Mouse (Mus musculus) ES-E14 (cell line): ENCODE data around the gene Bach2. TPM values are rescaled to one million over a fixed set of nuclear protein-coding genes. Genes with fewer than 3 reads are reported as not detected.

ENCODE experiments used
- DNase-seq: peaks from one replicate; pipeline ENCODE4 v3.0.0-alpha.2; 2013; ENCODE audit warnings: low read depth, low spot score
- H3K27ac ChIP-seq: 2 replicates; pipeline ENCODE4 v1.5.1; 2012; ENCODE audit warnings: low read depth, mild to moderate bottlenecking, low read length, moderate library complexity, mixed read lengths; ENCODE audit not compliant: poor library complexity, insufficient read depth, severe bottlenecking
- H3K36me3 ChIP-seq: 2 replicates; pipeline ENCODE4 v1.6.1; 2012; ENCODE audit warnings: mild to moderate bottlenecking, low read length, moderate library complexity, mixed read lengths; ENCODE audit not compliant: control insufficient read depth, poor library complexity, insufficient read depth, severe bottlenecking
- H3K4me1 ChIP-seq, 2 experiments: fragments of 150-350 bp in 1 of 2; sonication (generic) in 1 of 2; 2 replicates each; pipeline ENCODE4 v1.6.1; 2012; ENCODE audit warnings: low read length in 2 of 2, mild to moderate bottlenecking in 1 of 2, mixed read lengths in 1 of 2; ENCODE audit not compliant: control insufficient read depth in 2 of 2, insufficient read depth in 2 of 2, poor library complexity in 1 of 2
- H3K4me3 ChIP-seq, 2 experiments: fragments of 150-350 bp in 1 of 2; sonication (generic) in 1 of 2; 2 replicates each; pipeline ENCODE4 v1.5.1; 2012; ENCODE audit warnings: low read length in 2 of 2, low read depth in 1 of 2, mild to moderate bottlenecking in 1 of 2, mixed read lengths in 1 of 2; ENCODE audit not compliant: insufficient read depth in 1 of 2, poor library complexity in 1 of 2, severe bottlenecking in 1 of 2
- H3K9ac ChIP-seq: 2 replicates; pipeline ENCODE4 v1.6.1; 2012; ENCODE audit warnings: low read depth, mild to moderate bottlenecking, low read length, mixed read lengths; ENCODE audit not compliant: poor library complexity, insufficient read depth, severe bottlenecking
- H3K9me3 ChIP-seq: fragments of 150-350 bp; sonication (generic); 2 replicates; pipeline ENCODE4 v1.6.1; 2012; ENCODE audit warnings: low read depth, mild to moderate bottlenecking, low read length; ENCODE audit not compliant: control insufficient read depth, insufficient read depth
- CHD2 ChIP-seq: IDR thresholded peaks from 2 replicates; pipeline ENCODE4 v1.6.1; 2014; ENCODE audit warnings: mild to moderate bottlenecking, low read depth, low read length, inconsistent platforms
- HCFC1 ChIP-seq: IDR thresholded peaks from 2 replicates; pipeline ENCODE4 v1.6.1; 2012; ENCODE audit warnings: low read length, inconsistent platforms, borderline replicate concordance; ENCODE audit not compliant: insufficient read depth
- MAFK ChIP-seq: IDR thresholded peaks from 2 replicates; pipeline ENCODE4 v1.6.1; 2014; ENCODE audit warnings: mild to moderate bottlenecking, low read depth, low read length, inconsistent platforms; ENCODE audit not compliant: insufficient read depth
- ZC3H11A ChIP-seq: IDR thresholded peaks from 2 replicates; pipeline ENCODE4 v1.6.1; 2012; ENCODE audit warnings: low read depth, mild to moderate bottlenecking, inconsistent platforms, low read length, borderline replicate concordance
- ZNF384 ChIP-seq: IDR thresholded peaks from 2 replicates; pipeline ENCODE4 v1.6.1; 2012; ENCODE audit warnings: low read depth, low read length, inconsistent platforms
- in situ Hi-C, 2 experiments: fragments of 600-800 bp; cut with MboI; formaldehyde crosslinking; loops; one replicate each; pipeline ENCODE4 v1.15.1; 2025; ENCODE audit warnings: low sequenced_read_pairs in 2 of 2, inconsistent platforms in 1 of 2; ENCODE audit not compliant: unreplicated experiment in 2 of 2
- total RNA-seq: library from RNA; depleted of rRNA; stranded (reverse); fragments of 300-350 nt; gene quantifications from 2 replicates; pipeline ENCODE4 v1.2.3, GENCODE M21; 2012

Bach2 gene
- total RNA-seq, 1 experiment, result 3.3 TPM

DNA sequence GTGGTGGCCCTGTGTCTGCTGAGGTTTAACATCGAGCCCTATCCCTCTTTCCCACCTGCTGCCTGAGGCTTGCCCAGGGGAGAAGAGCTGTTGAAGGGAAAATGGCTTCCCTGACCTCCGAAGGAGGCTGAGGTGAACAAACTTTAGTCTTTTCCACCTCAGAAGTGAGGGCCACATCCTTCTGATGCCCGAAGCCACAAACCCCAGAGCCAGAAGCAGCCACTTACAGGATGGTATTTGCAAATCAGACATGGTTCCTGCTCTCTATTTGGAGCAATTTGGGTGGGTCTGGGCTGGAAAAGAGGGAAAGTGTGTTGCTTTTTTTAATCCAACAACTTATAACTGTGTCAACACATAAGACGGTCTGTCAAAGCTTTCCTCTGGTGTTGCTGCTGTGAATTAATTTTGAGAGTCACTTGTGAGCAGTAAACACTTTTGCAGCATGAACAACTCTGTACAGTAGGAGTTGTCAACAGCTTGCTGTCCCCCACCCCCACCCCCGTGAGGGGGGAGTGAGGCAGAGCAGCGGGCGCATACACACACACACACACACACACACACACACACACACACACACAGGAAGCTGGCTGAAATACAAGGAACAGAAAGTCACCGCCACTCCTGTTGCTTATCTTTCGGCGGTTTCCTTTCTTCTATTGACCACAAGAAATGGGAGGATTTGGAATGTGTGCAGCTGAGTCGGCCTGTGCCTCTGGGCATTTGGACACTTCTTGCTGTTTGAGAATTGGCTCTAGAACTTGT, 149.1 kb downstream of the Bach2 start:
- H3K36me3 ChIP-seq, result no peaks in the 10 kb centered on the region
- peaks cover 0 to 2% of the 10 kb centered on the region in 2 experiments; a peak in 1 of 4 replicates for H3K4me1 ChIP-seq
- in situ Hi-C loops, result no loop called here
- no peaks in the 10 kb centered on the region for H3K9me3 ChIP-seq
- no peak overlapping the region for H3K27ac ChIP-seq
- peak overlapping the region in 1 of 2 experiments; percentile 51; a peak in 1 of 4 replicates for H3K4me3 ChIP-seq
- DNase-seq, result peak; percentile 16
- no peak for TF ChIP-seq HCFC1
- H3K9ac ChIP-seq, result no peak overlapping the region

DNA sequence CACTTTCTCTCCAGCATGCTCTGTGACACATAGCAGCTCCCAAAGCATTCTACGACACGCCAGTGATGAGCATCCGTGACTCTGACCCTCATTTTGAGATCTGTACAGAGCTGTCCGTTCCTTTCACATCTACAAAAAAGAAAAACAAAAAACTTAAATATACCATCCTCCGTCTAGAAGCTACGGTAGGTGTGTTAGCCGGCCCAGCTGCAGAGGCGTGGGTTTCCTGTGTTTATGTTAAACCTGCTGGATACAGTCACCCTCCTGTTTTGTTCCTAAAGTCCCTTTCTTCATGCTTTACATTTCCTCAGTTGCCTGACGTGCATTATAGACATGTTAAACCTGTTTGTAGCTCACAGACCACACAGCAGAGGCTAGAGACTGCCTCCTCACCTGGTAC, 150.0 kb downstream of the Bach2 start:
- in situ Hi-C loops, result no loop called here
- H3K27ac ChIP-seq, result no peak overlapping the region
- H3K4me1 ChIP-seq, result peaks cover 0 to 2% of the 10 kb centered on the region in 2 experiments; a peak in 1 of 4 replicates
- no peaks in the 10 kb centered on the region for H3K9me3 ChIP-seq
- DNase-seq, result no peak
- H3K4me3 ChIP-seq, result no peak overlapping the region
- no peaks in the 10 kb centered on the region for H3K36me3 ChIP-seq
- TF ChIP-seq HCFC1 (no peak), ZC3H11A (no peak), ZNF384 (no peak), CHD2 (no peak), MAFK (no peak)
- no peak overlapping the region for H3K9ac ChIP-seq

DNA sequence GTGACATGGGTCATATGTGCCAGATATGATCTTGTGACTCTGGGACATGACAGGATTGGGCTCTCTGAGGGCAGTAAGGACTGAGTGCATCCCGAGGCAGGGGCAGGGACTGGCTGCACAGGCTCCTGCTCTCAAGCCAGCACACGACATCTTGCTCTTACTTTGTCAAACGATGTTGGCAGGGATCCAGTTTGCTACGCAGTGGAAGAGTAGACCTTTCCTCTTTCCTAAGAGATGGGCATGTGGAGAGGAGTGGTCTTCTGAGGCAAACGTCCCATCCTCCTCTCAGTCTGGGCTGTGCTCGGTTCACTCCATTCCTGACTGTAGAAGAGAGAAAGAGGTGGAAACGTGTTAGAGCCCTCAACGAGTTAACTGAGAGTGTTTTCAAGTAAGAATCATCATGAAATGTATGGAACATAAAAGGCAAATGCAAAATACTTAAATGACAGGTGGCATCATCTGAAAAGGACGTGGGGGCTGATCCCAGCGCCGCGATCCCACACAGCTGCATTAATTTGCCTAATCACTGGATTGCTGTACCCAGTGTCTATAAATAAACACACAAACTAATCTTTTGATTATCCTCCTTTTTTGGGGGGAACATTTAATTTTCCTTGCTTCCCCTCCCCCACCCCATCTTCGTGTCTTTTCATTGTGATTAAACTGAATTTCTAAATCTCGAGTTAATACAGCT, 150.7 kb downstream of the Bach2 start:
- Histone ChIP-seq H3K4me3 (no peak overlapping the region), H3K36me3 (no peaks in the 10 kb centered on the region), H3K27ac (no peak overlapping the region), H3K9me3 (no peaks in the 10 kb centered on the region), H3K9ac (no peak overlapping the region), H3K4me1 (peaks cover 0 to 2% of the 10 kb centered on the region in 2 experiments; a peak in 1 of 4 replicates)
- TF ChIP-seq CHD2, result no peak
- TF ChIP-seq ZNF384, result no peak
- no peak for TF ChIP-seq HCFC1
- no peak for TF ChIP-seq ZC3H11A
- TF ChIP-seq MAFK, result no peak
- DNase-seq, result no peak
- in situ Hi-C loops, result no loop called here

DNA sequence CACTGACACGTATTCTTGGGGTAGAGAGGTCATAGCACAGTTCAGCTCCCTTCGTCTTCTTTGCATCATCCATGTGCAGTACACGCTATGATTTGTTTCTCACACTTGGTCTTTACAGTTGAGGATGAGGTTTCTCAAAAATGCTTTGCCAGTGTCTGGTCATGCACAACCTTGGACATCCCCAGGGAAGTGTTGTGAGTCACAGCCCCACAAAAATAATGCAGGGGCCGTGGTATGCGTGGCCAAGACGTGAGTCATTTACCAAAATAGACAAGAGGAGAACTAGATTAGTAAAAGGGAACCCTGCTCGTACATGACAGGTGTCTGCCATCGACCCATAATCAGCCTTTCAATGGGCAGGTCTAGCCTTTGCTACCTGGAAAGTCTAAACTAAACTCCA, 152.7 kb downstream of the Bach2 start:
- TF ChIP-seq MAFK, result no peak
- no peak for TF ChIP-seq CHD2
- no peak for TF ChIP-seq ZC3H11A
- TF ChIP-seq HCFC1, result no peak
- no peak for TF ChIP-seq ZNF384
- in situ Hi-C loops, result no loop called here

More for the DNA sequence above, 152.7 kb downstream of the Bach2 start:
- DNase-seq, result no peak
- H3K4me3 ChIP-seq, result no peak overlapping the region
- H3K9ac ChIP-seq, result no peak overlapping the region
- H3K36me3 ChIP-seq, result no peaks in the 10 kb centered on the region
- no peak overlapping the region for H3K27ac ChIP-seq
- H3K9me3 ChIP-seq, result no peaks in the 10 kb centered on the region
- peaks cover 0 to 2% of the 10 kb centered on the region in 2 experiments; a peak in 1 of 4 replicates for H3K4me1 ChIP-seq
